Mouse (Mus musculus): ENCODE measurements around the gene Gm9508.
"Not testable (repeated sequence)": the region's sequence is repeated elsewhere in the genome, so short reads cannot be mapped to it uniquely, and the experiment has no call there.

The Gm9508 gene

GRCm38 (mm10) chr10:77697133-77697532 is at the start of gene Gm9508:
Gene Gm9508 (minus strand): TSS chr10:77697233.
- no peak for DNase-seq

- not testable (repeated sequence) for DNase-seq
These were observed 45.1 kb upstream of the Gm9508 start, which contains the start of gene Gm18596 for GRCm38 (mm10) chr10:77741924-77742688. Gene Gm18596 (minus strand): TSS chr10:77742638.

GRCm38 (mm10) chr10:77738929-77739328 is 41.9 kb upstream of the Gm9508 start:
- DNase-seq, result no peak

GRCm38 (mm10) chr10:77735928-77736327 is 38.9 kb upstream of the Gm9508 start:
- no peak for DNase-seq

GRCm38 (mm10) chr10:77729241-77729640 is 32.2 kb upstream of the Gm9508 start:
- DNase-seq, result peak; percentile 55

- no peak for DNase-seq
These were observed 31.2 kb upstream of the Gm9508 start for GRCm38 (mm10) chr10:77728280-77728679.

- no peak for DNase-seq
These were observed 29.2 kb upstream of the Gm9508 start, which contains the start of gene Gm10100 for GRCm38 (mm10) chr10:77726186-77726585. Gene Gm10100 (plus strand): TSS chr10:77726486.

GRCm38 (mm10) chr10:77724855-77725254 is 27.8 kb upstream of the Gm9508 start:
- DNase-seq, result peak; percentile 15

GRCm38 (mm10) chr10:77720299-77720698 is 23.3 kb upstream of the Gm9508 start, which contains the start of gene Krtap12-1:
Gene Krtap12-1 (plus strand): TSS chr10:77720599.
- DNase-seq, result not testable (repeated sequence)

GRCm38 (mm10) chr10:77715507-77715906 is 18.5 kb upstream of the Gm9508 start, which contains the start of gene Gm10142:
Gene Gm10142 (plus strand): TSS chr10:77715807.
- no peak for DNase-seq

- no peak for DNase-seq
These were observed 16.7 kb upstream of the Gm9508 start for GRCm38 (mm10) chr10:77713734-77714133.

GRCm38 (mm10) chr10:77711157-77711556 is 14.1 kb upstream of the Gm9508 start, which contains the start of gene Gm10024:
Gene Gm10024 (plus strand): TSS chr10:77711457.
- DNase-seq, result not testable (repeated sequence)

GRCm38 (mm10) chr10:77709831-77710230 is 12.8 kb upstream of the Gm9508 start:
- no peak for DNase-seq

GRCm38 (mm10) chr10:77706326-77706725 is 9.3 kb upstream of the Gm9508 start, which contains the start of gene Gm10272:
Gene Gm10272 (plus strand): TSS chr10:77706626.
- DNase-seq, result no peak

GRCm38 (mm10) chr10:77690356-77690807 is 6.7 kb downstream of the Gm9508 start, which contains the start of gene Gm19402:
Gene Gm19402 (minus strand): TSS chr10:77690757.
- not testable (repeated sequence) for DNase-seq

GRCm38 (mm10) chr10:77687021-77687420 is 10.0 kb downstream of the Gm9508 start:
- no peak for DNase-seq

GRCm38 (mm10) chr10:77685895-77686664 is 11.0 kb downstream of the Gm9508 start, which contains the start of gene Tspear:
Gene Tspear (plus strand): TSS chr10:77686569.
- no peak for DNase-seq

- no peak for DNase-seq
These were observed 12.9 kb downstream of the Gm9508 start for GRCm38 (mm10) chr10:77684181-77684580.

- DNase-seq, result no peak
These were observed 14.0 kb downstream of the Gm9508 start for GRCm38 (mm10) chr10:77682994-77683393.

- DNase-seq, result peak; percentile 58
These were observed 19.5 kb downstream of the Gm9508 start for GRCm38 (mm10) chr10:77677562-77677961.

- peak; percentile 57 for DNase-seq
These were observed 23.3 kb downstream of the Gm9508 start for GRCm38 (mm10) chr10:77673765-77674164.

GRCm38 (mm10) chr10:77671519-77671918 is 25.5 kb downstream of the Gm9508 start:
- no peak for DNase-seq

GRCm38 (mm10) chr10:77670710-77671109 is 26.3 kb downstream of the Gm9508 start:
- no peak for DNase-seq

Measured in thymus, postnatal 4 days (tissue).